Mouse (Mus musculus): ENCODE results near the gene Fosb. TPM values are rescaled to one million over a fixed set of nuclear protein-coding genes. Genes with fewer than 3 reads are reported as not detected.
A peak's percentile ranks its signal among the peaks of the same experiment; 100 is the strongest.
"Not testable (repeated sequence)": the region's sequence is repeated elsewhere in the genome, so short reads cannot be mapped to it uniquely, and the experiment has no call there.

Gene Fosb
- total RNA-seq, 2 experiments from 2014 or later: 0.48 to 0.60 TPM

GRCm38 (mm10) chr7:19283406-19283804 lies 26.4 kb downstream of the Fosb start:
- intact Hi-C loops (cut with DNase I): loop anchor here (5.0 kb wide), 1 partner anchor 106 kb away; the partner anchor contains the start of gene Eml2
- no peak for DNase-seq

GRCm38 (mm10) chr7:19282791-19283405 lies 27.0 kb downstream of the Fosb start:
- intact Hi-C loops (cut with DNase I): loop anchor here (5.0 kb wide), 1 partner anchor 106 kb away; the partner anchor contains the start of gene Eml2

GRCm38 (mm10) chr7:19282385-19282784 lies 27.5 kb downstream of the Fosb start, which contains the start of gene Rtn2:
TSS of gene Rtn2 (plus strand) at chr7:19282624.
- intact Hi-C loops (cut with DNase I): loop anchor here (5.0 kb wide), 1 partner anchor 105 kb away; the partner anchor contains the start of gene Eml2
- DNase-seq: peak; percentile 57 to 66

More at GRCm38 (mm10) chr7:19282791-19283405, 27.0 kb downstream of the Fosb start:
- DNase-seq: peak; percentile 73 to 82

DNA sequence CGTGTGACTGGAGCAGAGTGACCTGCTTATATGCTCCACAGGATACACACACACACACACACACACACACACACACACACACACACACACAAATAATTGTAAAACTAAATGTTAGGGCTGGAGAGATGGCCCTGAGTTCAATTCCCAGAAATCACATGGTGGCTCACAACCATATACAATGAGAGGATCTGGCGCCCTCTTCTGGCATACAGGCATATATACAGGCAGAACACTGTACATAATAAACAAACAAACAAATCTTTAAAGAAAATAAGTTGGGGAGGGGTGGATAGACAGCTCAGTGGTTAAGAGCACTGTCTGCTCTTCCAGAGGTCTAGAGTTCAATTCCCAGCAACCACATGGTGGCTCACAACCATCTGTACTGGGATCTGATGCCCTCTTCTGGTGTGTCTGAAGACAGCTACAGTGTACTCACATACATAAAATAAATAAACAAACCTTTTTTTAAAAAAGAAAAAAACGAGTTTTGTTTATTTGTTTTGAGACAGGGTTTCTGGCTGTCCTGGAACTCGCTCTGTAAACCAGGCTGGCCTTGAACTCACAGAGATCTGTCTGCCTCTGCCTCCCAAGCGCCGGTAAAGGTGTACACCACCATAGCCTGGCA lies 28.1 kb downstream of the Fosb start:
- not testable (repeated sequence) for DNase-seq
- intact Hi-C loops (cut with DNase I): loop anchor here (2.0 to 5.0 kb wide), 2 partner anchors 43 to 104 kb away; partner anchors contain the start of gene Eml2

GRCm38 (mm10) chr7:19279581-19280114 lies 30.2 kb downstream of the Fosb start, which contains the start of gene Ppm1n:
TSS of gene Ppm1n (minus strand) at chr7:19280064.
- DNase-seq: no peak
- intact Hi-C loops (cut with DNase I): loop anchor here (2.0 to 5.0 kb wide), 2 partner anchors 41 to 102 kb away; partner anchors contain the start of gene Eml2

DNA sequence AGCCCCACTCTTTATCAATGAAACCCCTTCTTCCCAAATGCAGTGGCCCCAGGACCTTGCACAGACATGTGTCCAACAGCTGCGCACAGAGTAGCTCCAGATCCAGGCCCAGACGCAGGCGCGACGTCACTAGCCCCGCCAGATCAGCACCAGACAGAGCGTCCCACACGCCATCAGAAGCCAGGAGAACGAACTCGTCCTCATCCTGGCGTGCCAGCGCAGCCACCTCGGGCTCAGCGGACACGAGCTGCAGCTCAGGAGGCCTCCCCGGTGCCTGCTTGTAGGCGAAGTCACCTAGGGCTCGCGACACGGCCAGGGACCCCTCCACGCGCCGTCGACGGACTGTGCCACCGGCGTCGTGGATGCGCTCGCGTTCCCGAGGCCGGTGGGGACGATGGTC lies 30.8 kb downstream of the Fosb start:
- no peak for DNase-seq
- intact Hi-C loops (cut with DNase I): no loop called here

GRCm38 (mm10) chr7:19276253-19276652 lies 33.6 kb downstream of the Fosb start:
- intact Hi-C loops (cut with DNase I): loop anchor here (1.0 kb wide), 1 partner anchor 37 kb away; no protein-coding TSS in a partner anchor
- no peak for DNase-seq

DNA sequence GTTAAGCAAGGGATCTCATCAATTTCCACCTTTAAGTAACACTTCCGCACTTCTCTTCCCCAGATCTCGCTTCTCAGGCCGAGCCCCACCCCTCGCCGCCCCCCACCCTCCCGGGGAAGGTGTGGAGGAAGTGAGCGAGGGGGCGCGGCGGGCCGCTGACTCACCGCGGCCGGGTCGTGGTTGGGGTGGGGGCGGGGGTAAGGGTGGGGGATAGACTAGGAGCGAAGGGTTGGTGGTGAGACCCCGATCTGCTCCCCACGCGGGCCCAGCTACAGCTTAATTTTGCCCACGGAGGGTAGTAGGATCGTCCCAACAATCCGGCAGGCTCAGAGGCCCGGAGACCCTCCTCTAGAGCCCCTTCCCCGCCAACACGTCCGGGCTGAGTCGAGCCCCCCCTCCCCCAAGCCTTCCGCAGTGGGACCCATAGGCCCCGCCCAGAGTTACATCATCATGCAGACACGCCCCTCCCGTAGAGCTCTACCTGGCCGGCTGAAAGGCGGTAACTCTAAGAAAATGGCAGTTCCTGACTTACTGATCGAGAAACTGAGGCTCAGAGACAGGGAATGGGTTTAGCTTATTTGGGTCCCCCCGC lies 37.6 kb downstream of the Fosb start:
- DNase-seq: peak; percentile 68 to 73
- intact Hi-C loops (cut with DNase I): no loop called here

DNA sequence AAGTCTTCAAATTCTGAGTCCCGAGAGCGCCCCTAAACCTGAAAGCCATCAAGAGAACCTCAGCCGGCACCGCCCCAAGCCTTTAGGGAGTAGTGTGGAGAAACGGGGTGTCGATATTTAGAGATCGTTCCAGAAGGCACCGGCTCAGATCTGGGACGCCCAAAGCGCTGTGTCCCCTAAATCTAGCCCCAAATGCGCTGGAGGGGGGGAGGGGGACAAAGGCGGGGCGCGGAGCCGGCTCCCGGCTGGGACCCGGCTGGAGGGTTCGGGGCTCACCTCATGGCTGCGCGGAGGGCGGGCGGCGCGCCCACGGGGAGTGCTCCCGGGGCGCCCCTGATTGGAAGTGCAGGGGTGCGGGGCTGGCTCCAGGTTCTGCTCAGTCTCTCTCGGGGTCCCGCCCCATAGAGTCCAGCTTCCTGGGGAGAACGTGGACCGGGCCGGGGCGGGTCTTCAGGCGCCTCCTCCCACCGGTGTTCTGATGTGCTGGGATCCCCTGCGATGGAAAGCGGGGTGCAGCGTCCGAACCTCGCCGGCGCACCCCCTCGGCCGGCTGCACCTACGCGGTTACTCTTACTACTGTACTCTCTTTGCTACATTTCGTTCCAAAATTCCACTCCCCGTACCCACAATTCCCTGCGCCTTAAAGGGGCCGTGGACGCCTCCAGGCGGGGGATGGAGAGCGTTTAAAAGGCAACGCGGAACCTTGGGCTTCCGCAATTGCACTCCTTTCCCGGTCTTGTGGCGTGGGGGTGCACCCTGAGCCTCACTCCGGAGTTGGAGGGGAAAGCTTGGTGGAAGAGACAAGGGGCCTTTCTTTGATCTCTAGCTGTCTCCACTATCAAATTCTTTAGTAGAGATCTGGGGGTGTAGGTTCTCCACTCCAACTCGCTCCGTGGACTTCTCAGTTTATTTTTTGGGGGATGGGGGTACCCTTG lies 38.3 kb downstream of the Fosb start, which contains the start of gene Vasp:
Gene Vasp, minus strand, starts transcription at position 580 of the 935 bp plus-strand sequence.
- intact Hi-C loops (cut with DNase I): no loop called here
- DNase-seq: peak; percentile 92

DNA sequence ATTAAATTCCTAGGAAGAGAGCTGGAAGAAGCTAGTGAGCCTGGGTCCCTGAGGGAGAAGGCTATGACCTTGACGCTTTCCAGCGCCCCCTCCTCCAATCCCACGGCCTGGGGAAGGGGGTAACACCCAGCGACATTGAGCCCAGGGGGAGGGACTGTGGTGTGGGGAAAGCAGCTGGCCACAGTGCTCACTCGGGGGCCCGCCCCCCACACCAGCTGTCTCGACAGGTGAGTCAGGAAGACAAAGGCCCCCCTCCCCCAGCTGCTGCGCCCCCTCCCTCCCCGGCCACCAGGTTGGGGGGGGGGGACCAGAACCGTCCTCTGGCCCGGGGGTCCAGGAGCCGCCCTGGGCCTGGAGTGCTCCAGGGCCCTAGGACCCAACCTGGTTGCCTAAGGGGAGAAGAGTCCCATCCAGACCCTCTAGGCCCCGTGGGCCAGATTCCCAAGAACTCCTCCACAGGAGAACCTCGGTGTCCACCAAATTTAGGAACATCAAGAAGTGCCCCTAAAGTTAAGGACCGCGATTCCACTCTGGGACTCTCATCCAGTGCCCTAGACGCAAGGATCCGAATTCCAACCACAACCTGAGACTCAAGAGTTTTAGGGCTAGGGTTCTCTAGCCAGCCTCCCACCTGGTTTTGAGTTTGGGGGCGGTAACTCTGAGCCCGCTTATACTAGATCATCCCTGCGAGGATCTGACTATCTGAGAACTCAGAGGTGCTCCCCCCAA lies 39.2 kb downstream of the Fosb start:
- DNase-seq: peak; percentile 50
- intact Hi-C loops (cut with DNase I): no loop called here

GRCm38 (mm10) chr7:19269721-19270441 lies 40.0 kb downstream of the Fosb start:
- intact Hi-C loops (cut with DNase I): no loop called here
- DNase-seq: peak; percentile 82 to 87

DNA sequence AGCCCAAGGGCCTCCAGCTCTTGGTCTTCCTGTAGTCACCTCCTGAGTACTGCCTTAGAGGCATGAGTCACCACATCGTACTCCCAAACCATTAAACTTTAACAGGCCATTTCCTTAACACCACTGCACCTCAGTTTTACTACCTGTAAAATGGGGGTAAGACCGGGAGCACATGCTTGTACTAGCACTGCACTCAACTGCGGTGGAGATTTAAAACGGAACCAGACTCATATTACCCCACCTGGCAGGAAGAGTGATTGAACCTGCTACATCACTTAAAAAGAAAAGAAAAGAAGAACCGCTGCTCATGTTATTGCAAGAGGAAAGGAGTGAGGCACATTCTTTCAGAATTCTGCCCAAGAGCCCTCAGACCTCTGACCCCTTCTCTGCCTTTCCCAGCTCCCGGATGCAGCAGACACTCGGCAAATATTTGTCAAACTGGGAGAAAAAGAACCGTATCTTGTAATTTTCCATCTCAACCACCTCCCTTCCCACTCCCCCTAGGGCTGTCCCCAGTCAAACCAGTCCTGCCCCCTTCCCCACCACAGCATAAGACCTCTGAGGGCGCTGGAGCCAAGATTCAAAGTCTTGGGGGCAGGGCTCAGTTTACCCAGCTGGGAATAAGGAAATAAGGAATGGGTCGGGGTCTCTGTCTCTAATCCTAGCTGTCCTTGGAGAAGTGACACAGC lies 40.7 kb downstream of the Fosb start:
- peak in 1 of 2 experiments; percentile 26 for DNase-seq
- intact Hi-C loops (cut with DNase I): no loop called here

DNA sequence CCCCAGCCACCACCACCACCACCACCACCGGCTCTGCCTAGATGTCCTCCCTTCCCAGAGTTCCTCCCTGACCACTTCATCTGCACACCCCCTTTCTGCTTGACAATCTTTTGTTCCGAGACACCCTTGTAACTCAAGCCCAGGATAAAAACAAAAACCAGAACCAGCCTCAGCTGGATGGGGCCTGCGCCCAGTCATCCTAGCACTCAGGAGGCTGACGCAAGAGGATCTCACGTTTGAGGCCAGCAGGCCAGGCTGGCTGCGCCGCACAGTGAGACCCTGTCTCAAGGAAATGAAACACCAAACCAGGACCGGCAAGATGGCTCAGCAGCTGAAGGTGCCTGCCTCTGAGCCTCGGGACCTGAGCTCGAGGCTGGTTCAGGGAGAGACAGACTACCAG lies 42.8 kb downstream of the Fosb start:
- intact Hi-C loops (cut with DNase I): no loop called here
- DNase-seq: no peak

- peak in 1 of 2 experiments; percentile 31 for DNase-seq
- intact Hi-C loops (cut with DNase I): no loop called here
Observed at GRCm38 (mm10) chr7:19265928-19266822, 43.7 kb downstream of the Fosb start.

DNA sequence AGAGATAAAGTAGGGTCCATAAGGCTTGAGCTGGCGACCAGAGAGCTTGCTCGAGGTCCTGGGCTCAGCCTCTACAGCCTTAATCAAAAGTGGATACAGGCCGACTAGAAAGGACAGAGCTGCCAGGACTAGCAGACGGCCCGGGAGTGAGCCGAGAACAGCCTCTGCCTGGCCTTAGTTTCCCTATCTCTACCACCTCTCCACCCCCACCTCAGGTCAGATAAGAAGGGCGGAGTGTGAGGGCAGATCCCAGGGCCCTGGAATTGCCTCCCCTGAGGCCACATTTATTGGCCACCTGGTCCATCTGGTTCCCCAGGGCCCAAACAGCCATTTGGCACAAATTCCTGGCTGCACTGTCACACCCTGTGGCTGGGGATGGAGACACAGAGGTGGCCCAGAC lies 44.7 kb downstream of the Fosb start:
- DNase-seq: peak; percentile 32 to 35
- intact Hi-C loops (cut with DNase I): no loop called here

DNA sequence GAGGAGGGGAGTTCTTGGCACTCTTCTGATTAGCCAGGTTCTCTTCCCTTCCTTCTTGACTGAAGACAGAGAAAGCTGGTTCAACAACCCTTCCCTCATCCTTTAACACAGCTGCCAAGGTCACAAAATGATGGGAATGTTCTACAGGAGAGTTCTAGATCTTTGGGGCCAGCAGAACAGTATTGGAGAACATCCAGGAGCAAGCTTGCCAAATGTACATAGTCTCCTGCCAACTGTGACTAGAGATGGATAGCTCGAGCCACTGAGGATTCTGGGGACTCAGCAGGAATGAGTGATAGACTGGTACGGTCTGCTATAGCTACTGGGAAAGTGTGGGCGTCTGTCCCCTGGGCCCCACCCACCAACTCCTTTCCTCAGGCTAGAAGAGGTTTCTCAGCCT lies 51.5 kb downstream of the Fosb start:
- intact Hi-C loops (cut with DNase I): no loop called here
- peak; percentile 64 for DNase-seq

Measured in heart, postnatal 10 days (tissue).